Mouse (Mus musculus) midbrain, embryonic 10.5 days (tissue): Measurements from ENCODE around the gene Mgat4e. TPM values are rescaled to one million over a fixed set of nuclear protein-coding genes. Genes with fewer than 3 reads are reported as not detected.
"Not testable (repeated sequence)": the region's sequence is repeated elsewhere in the genome, so short reads cannot be mapped to it uniquely, and the experiment has no call there.

Experiments used
- DNase-seq: peaks from one replicate; pipeline ENCODE4 v3.0.0-alpha.2; 2017; ENCODE audit warnings: low spot score
- H3K27ac ChIP-seq: fragments of 300-500 bp; sonication (generic); replicated peaks from 2 replicates; pipeline ENCODE4 v1.5.1; 2016; ENCODE audit warnings: mild to moderate bottlenecking
- H3K27me3 ChIP-seq: fragments of 300-500 bp; sonication (generic); 2 replicates; pipeline ENCODE4 v1.6.1; 2016; ENCODE audit warnings: low read depth, mild to moderate bottlenecking; ENCODE audit not compliant: poor library complexity, severe bottlenecking
- H3K36me3 ChIP-seq: fragments of 300-500 bp; sonication (generic); 2 replicates; pipeline ENCODE4 v1.6.1; 2016; ENCODE audit warnings: mild to moderate bottlenecking, moderate library complexity
- H3K4me1 ChIP-seq: fragments of 300-500 bp; sonication (generic); 2 replicates; pipeline ENCODE4 v1.6.1; 2016
- H3K4me3 ChIP-seq: fragments of 300-500 bp; sonication (generic); 2 replicates; pipeline ENCODE4 v1.5.1; 2016; ENCODE audit warnings: mild to moderate bottlenecking, moderate library complexity
- H3K9me3 ChIP-seq: fragments of 300-500 bp; sonication (generic); replicated peaks from 2 replicates; pipeline ENCODE4 v1.6.1; 2016; ENCODE audit warnings: mild to moderate bottlenecking
- WGBS: fragments of 180-500 bp; shearing (Covaris S2); methylation state at CpG from one replicate; pipeline ENCODE4 v1.1.7; 2016; 5-methylcytosine and 5-hydroxymethylcytosine counted together
- polyA plus RNA-seq: library from polyadenylated mRNA; unstranded; fragments of >200 nt; fragmentation: Nextera tagmentation; extraction: Ambion mirVana; gene quantifications from 2 replicates; pipeline ENCODE4 v1.2.1, GENCODE M21; 2016

Gene Mgat4e
- polyA plus RNA-seq, 1 experiment from 2014 or later, result not detected

DNA sequence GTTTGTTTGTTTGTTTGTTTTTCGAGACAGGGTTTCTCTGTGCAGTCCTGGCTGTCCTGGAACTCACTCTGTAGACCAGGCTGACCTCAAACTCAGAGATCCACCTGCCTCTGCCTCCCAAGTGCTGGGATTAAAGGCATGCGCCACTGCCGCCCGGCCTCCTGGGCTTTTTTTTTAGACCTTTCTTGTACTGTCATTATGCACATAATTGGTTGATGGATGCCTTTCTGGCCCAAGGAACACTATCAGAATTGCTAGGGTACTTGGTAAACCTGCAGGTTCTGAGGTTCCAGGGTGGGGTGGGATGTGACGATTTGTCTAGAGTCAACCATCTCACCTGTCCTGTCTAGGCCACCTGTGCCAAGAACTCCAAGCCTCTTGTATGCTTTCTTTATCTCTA lies 30.3 kb downstream of the Mgat4e start:
- Histone ChIP-seq H3K27me3 (peaks cover 18% of the 10 kb centered on the region), H3K4me1 (peaks cover 16% of the 10 kb centered on the region)
- H3K4me3 ChIP-seq, H3K36me3 ChIP-seq, H3K9me3 ChIP-seq, DNase-seq, H3K27ac ChIP-seq: not testable (repeated sequence)
- 95% methylated on average over 5 of the region's 5 CpGs for WGBS

- WGBS, result 16% methylated on average over 7 of the region's 7 CpGs
- peak; percentile 67 for DNase-seq
- H3K36me3 ChIP-seq, result no peaks in the 10 kb centered on the region
- no peak overlapping the region for H3K27ac ChIP-seq
- peaks cover 24% of the 10 kb centered on the region for H3K27me3 ChIP-seq
- H3K4me3 ChIP-seq, result no peak overlapping the region
- H3K4me1 ChIP-seq, result peaks cover 18% of the 10 kb centered on the region
- no peaks in the 10 kb centered on the region for H3K9me3 ChIP-seq
These were observed 30.8 kb downstream of the Mgat4e start for GRCm38 (mm10) chr1:134518677-134519076.

DNA sequence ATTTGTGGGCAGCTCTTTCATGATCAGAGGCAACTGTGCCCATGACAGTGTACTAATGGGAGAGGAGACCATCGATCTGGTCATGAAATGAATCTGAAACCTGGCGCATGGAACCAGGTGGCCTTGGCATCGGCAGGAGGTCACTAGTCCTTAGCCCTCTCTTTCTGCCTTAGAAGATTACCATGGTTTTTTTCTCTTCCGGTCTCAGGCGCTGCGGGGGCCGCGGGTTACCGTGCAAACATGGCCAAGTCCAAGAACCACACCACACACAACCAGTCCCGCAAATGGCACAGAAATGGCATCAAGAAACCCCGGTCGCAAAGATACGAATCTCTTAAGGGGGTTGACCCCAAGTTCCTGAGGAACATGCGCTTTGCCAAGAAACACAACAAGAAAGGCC lies 31.6 kb downstream of the Mgat4e start:
- WGBS, result 96% methylated on average over 14 of the region's 14 CpGs
- not testable (repeated sequence) for DNase-seq, H3K36me3 ChIP-seq, H3K9me3 ChIP-seq, H3K4me3 ChIP-seq, H3K27ac ChIP-seq
- H3K4me1 ChIP-seq, result peaks cover 26% of the 10 kb centered on the region
- H3K27me3 ChIP-seq, result peaks cover 32% of the 10 kb centered on the region

DNA sequence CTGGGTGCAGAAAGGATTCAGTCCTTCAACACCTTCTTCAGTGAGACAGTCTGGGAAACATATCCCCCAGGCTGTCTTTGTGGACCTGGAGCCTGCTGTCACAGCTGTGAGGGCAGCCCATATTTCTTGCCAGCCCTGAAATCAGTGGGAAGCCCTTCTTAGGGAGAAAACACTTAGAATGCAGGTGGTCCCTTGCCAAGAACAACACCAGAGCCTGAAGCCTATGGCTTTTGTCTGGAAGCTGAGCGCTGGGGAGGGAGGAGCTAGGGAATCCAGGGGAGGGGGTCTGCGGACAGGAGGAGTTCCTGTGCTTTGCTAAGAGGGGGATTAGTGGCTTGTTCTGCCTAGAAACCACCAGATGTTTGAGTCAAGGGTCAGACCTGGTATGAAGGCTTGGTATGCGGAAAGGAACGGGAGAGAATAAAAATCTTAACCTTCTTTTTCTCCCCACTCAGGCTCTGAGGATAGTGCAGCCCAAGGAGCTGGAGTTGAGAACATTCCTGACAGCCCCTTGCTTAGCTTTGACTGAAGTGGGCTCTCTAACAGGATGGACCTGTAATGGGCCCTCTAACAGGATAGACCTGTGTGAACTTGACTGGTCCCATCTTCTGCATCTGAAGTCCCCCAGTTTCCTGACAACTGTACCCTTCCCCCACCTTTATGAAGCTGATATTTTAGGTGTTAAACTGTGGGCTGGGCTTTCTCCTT lies 32.8 kb downstream of the Mgat4e start:
- Histone ChIP-seq H3K9me3 (no peaks in the 10 kb centered on the region), H3K36me3 (no peaks in the 10 kb centered on the region), H3K4me3 (no peak overlapping the region), H3K27me3 (peaks cover 44% of the 10 kb centered on the region), H3K27ac (peak overlapping the region; percentile 58), H3K4me1 (peaks cover 31% of the 10 kb centered on the region)
- DNase-seq, result peak; percentile 70
- WGBS, result 8% methylated on average over 4 of the region's 4 CpGs

DNA sequence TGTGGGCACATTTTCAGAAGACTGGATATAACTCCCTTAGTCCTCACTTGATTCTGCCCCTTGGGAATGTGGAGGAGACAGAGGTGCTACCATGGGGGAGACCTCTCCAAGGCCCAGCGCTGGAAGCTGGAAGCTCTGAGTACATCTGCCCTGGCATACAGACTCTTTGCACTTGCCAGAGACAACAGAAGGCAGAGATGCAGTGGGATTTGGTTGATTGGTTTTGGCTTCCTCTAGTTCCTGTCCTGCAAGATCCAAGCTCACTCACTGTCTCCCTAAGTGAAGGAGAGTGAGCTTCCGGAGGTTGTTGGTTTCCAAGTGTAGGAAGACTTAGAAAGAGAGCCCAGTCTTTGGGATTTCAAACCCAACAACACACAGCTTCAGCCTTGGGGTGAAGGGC lies 33.6 kb downstream of the Mgat4e start:
- Histone ChIP-seq H3K36me3 (no peaks in the 10 kb centered on the region), H3K27ac (peak overlapping the region; percentile 58), H3K27me3 (peaks cover 49% of the 10 kb centered on the region), H3K9me3 (no peaks in the 10 kb centered on the region), H3K4me1 (peaks cover 31% of the 10 kb centered on the region), H3K4me3 (no peak overlapping the region)
- WGBS, result 83% methylated on average over 2 of the region's 2 CpGs
- DNase-seq, result no peak

DNA sequence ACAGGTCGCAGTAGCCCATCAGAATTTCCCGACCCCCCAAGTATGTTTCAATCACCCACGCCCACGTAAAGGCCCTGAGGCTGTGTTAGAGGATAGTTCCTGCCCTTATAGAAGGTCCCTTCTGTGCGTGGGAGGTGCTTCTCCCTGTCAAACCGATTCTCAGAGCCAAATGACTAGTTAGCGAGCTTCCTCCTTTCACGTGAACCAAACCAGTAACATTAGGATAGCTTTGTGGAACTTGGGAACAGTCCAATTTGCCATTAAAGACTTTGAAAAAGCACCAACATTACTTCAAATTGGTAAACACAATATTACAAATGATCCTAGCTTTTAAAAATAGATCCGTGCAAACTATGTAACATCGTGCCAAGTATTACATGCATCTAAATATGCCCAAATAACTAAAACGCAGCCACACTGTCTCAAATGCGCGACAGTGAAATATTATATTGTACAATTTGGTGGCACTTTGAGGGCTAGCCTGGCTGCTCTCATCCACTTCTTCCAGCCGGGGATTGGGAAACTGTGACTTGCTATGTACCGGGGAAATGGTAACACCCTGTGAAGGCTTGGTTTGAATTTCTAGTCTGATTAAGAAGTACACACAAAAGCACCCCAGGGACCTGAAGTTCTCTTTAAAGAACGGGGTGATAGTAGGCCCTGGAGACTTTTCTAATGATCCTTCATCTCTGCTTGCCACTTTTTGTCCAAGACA lies 35.4 kb downstream of the Mgat4e start:
- peaks cover 31% of the 10 kb centered on the region for H3K4me1 ChIP-seq
- no peaks in the 10 kb centered on the region for H3K9me3 ChIP-seq
- H3K27ac ChIP-seq, result peak overlapping the region; percentile 61; the same call in 1 of the 2 replicates
- WGBS, result 47% methylated on average over 16 of the region's 16 CpGs
- peaks cover 49% of the 10 kb centered on the region for H3K27me3 ChIP-seq
- H3K4me3 ChIP-seq, result peak overlapping the region; percentile 56
- no peak for DNase-seq
- no peaks in the 10 kb centered on the region for H3K36me3 ChIP-seq

GRCm38 (mm10) chr1:134513312-134513860 lies 36.1 kb downstream of the Mgat4e start:
- Histone ChIP-seq H3K4me1 (peaks cover 31% of the 10 kb centered on the region), H3K27ac (peak overlapping the region; percentile 61), H3K27me3 (peaks cover 49% of the 10 kb centered on the region), H3K4me3 (peak overlapping the region; percentile 56), H3K9me3 (no peaks in the 10 kb centered on the region), H3K36me3 (peaks cover 2% of the 10 kb centered on the region)
- DNase-seq, result peak; percentile 57
- 1% methylated on average over 38 of the region's 38 CpGs for WGBS

GRCm38 (mm10) chr1:134512584-134512983 lies 36.9 kb downstream of the Mgat4e start:
- no peak for DNase-seq
- peaks cover 49% of the 10 kb centered on the region for H3K27me3 ChIP-seq
- peak overlapping the region; percentile 56; the same call in 1 of the 2 replicates for H3K4me3 ChIP-seq
- no peak overlapping the region for H3K27ac ChIP-seq
- peaks cover 31% of the 10 kb centered on the region for H3K4me1 ChIP-seq
- no peaks in the 10 kb centered on the region for H3K9me3 ChIP-seq
- peaks cover 10% of the 10 kb centered on the region for H3K36me3 ChIP-seq
- 65% methylated on average over 6 of the region's 6 CpGs for WGBS

DNA sequence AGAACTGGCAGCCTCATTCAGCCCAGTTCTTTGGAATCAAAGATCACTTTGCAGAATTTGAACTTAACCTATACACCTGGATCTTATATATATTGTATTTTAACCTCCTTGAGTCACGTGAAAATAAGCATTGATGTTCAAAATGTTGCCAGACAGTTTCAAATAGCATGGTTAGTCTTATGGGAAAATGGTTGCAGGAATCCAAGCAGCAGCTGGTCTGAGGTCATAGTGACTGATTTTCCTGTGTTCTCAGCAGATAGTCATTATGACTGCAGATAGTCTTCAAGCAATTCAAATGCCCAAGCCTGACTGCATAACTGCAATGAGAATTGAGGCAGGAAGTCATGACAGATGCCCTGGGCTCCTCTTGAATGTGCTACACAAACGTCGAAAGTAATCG lies 37.3 kb downstream of the Mgat4e start:
- Histone ChIP-seq H3K4me3 (no peak overlapping the region), H3K27me3 (peaks cover 49% of the 10 kb centered on the region)
- WGBS, result 77% methylated on average over 4 of the region's 4 CpGs

GRCm38 (mm10) chr1:134510018-134510417 lies 39.5 kb downstream of the Mgat4e start:
- Histone ChIP-seq H3K27me3 (peaks cover 39% of the 10 kb centered on the region), H3K9me3 (no peaks in the 10 kb centered on the region), H3K4me3 (no peak overlapping the region), H3K36me3 (peaks cover 33% of the 10 kb centered on the region), H3K4me1 (peaks cover 15% of the 10 kb centered on the region), H3K27ac (no peak overlapping the region)
- no peak for DNase-seq
- 66% methylated on average over 7 of the region's 7 CpGs for WGBS

More for the DNA sequence above, 37.3 kb downstream of the Mgat4e start:
- Histone ChIP-seq H3K36me3 (peaks cover 14% of the 10 kb centered on the region), H3K27ac (no peak overlapping the region), H3K4me1 (peaks cover 30% of the 10 kb centered on the region), H3K9me3 (no peaks in the 10 kb centered on the region)
- DNase-seq, result no peak

- DNase-seq, result no peak
- peaks cover 55% of the 10 kb centered on the region for H3K36me3 ChIP-seq
- 94% methylated on average over 8 of the region's 8 CpGs for WGBS
These were observed 43.3 kb downstream of the Mgat4e start for GRCm38 (mm10) chr1:134506201-134506600.

GRCm38 (mm10) chr1:134500916-134501315 lies 48.6 kb downstream of the Mgat4e start:
- H3K36me3 ChIP-seq, result peaks cover 46% of the 10 kb centered on the region

More at GRCm38 (mm10) chr1:134506201-134506600, 43.3 kb downstream of the Mgat4e start:
- no peaks in the 10 kb centered on the region for H3K4me1 ChIP-seq
- no peak overlapping the region for H3K4me3 ChIP-seq
- no peak overlapping the region for H3K27ac ChIP-seq
- H3K27me3 ChIP-seq, result peaks cover under 1% of the 10 kb centered on the region; the same call in 1 of the 2 replicates
- no peaks in the 10 kb centered on the region for H3K9me3 ChIP-seq

GRCm38 (mm10) chr1:134495991-134496390 lies 53.5 kb downstream of the Mgat4e start:
- peaks cover 18% of the 10 kb centered on the region for H3K4me1 ChIP-seq

More at GRCm38 (mm10) chr1:134500916-134501315, 48.6 kb downstream of the Mgat4e start:
- 96% methylated on average over 1 of the region's 1 CpGs for WGBS
- no peak for DNase-seq
- Histone ChIP-seq H3K4me1 (peaks cover 3% of the 10 kb centered on the region), H3K27me3 (no peaks in the 10 kb centered on the region), H3K9me3 (no peaks in the 10 kb centered on the region), H3K4me3 (no peak overlapping the region), H3K27ac (no peak overlapping the region)

More at GRCm38 (mm10) chr1:134495991-134496390, 53.5 kb downstream of the Mgat4e start:
- peaks cover 19% of the 10 kb centered on the region for H3K36me3 ChIP-seq
- H3K4me3 ChIP-seq, result peak overlapping the region; percentile 84; the same call in 1 of the 2 replicates
- H3K27me3 ChIP-seq, result no peaks in the 10 kb centered on the region
- H3K9me3 ChIP-seq, result no peaks in the 10 kb centered on the region
- no peak overlapping the region for H3K27ac ChIP-seq
- WGBS, result 92% methylated on average over 10 of the region's 10 CpGs
- no peak for DNase-seq
